Mouse (Mus musculus) liver, embryonic 16.5 days (tissue): ENCODE data around the gene Ly6g6f. TPM values are rescaled to one million over a fixed set of nuclear protein-coding genes. Genes with fewer than 3 reads are reported as not detected.
A peak's percentile ranks its signal among the peaks of the same experiment; 100 is the strongest.

ENCODE experiments used
- ATAC-seq: fragments of 200-750 bp; cut with Nextera tagmentation; 2 replicates; pipeline ENCODE4 v1.8.0; 2017; ENCODE audit warnings: low read depth, mild to moderate bottlenecking, moderate number of reproducible peaks, moderate library complexity
- H3K27ac ChIP-seq: fragments of 300-500 bp; sonication (generic); 2 replicates; pipeline ENCODE4 v1.5.1; 2014; ENCODE audit warnings: mild to moderate bottlenecking, low read length
- H3K27me3 ChIP-seq: fragments of 300-500 bp; sonication (generic); 2 replicates; pipeline ENCODE4 v1.6.1; 2014; ENCODE audit warnings: low read depth, low read length, mixed read lengths; ENCODE audit not compliant: control insufficient read depth, insufficient read depth
- H3K36me3 ChIP-seq: fragments of 300-500 bp; sonication (generic); 2 replicates; pipeline ENCODE4 v1.6.1; 2014; ENCODE audit warnings: mild to moderate bottlenecking; ENCODE audit not compliant: control insufficient read depth, insufficient read depth
- H3K4me1 ChIP-seq: fragments of 300-500 bp; sonication (generic); 2 replicates; pipeline ENCODE4 v1.6.1; 2014; ENCODE audit warnings: low read depth, low read length, mixed read lengths; ENCODE audit not compliant: control insufficient read depth
- H3K4me2 ChIP-seq: fragments of 300-500 bp; sonication (generic); 2 replicates; pipeline ENCODE4 v1.6.1; 2014; ENCODE audit warnings: low read depth, low read length, mixed read lengths
- H3K4me3 ChIP-seq: fragments of 300-500 bp; sonication (generic); 2 replicates; pipeline ENCODE4 v1.5.1; 2014; ENCODE audit warnings: low read depth, mild to moderate bottlenecking, low read length
- H3K9ac ChIP-seq: fragments of 300-500 bp; sonication (generic); 2 replicates; pipeline ENCODE4 v1.6.1; 2014; ENCODE audit warnings: low read depth, low read length
- H3K9me3 ChIP-seq: fragments of 300-500 bp; sonication (generic); replicated peaks from 2 replicates; pipeline ENCODE4 v1.6.1; 2016; ENCODE audit warnings: low read length; ENCODE audit not compliant: control insufficient read depth
- WGBS: fragments of 180-500 bp; shearing (Covaris S2); extraction: QIAGEN DNeasy Blood & Tissue Kit; methylation state at CpG from one replicate; pipeline ENCODE4 v1.1.7; 2014; ENCODE audit not compliant: insufficient replicate concordance; 5-methylcytosine and 5-hydroxymethylcytosine counted together
- polyA plus RNA-seq: library from polyadenylated mRNA; unstranded; fragments of >200 nt; fragmentation: Nextera tagmentation; extraction: Ambion mirVana; gene quantifications from 2 replicates; pipeline ENCODE4 v1.2.1, GENCODE M21; 2015

Gene Ly6g6f
- polyA plus RNA-seq, 1 experiment from 2014 or later, result 5.7 TPM

DNA sequence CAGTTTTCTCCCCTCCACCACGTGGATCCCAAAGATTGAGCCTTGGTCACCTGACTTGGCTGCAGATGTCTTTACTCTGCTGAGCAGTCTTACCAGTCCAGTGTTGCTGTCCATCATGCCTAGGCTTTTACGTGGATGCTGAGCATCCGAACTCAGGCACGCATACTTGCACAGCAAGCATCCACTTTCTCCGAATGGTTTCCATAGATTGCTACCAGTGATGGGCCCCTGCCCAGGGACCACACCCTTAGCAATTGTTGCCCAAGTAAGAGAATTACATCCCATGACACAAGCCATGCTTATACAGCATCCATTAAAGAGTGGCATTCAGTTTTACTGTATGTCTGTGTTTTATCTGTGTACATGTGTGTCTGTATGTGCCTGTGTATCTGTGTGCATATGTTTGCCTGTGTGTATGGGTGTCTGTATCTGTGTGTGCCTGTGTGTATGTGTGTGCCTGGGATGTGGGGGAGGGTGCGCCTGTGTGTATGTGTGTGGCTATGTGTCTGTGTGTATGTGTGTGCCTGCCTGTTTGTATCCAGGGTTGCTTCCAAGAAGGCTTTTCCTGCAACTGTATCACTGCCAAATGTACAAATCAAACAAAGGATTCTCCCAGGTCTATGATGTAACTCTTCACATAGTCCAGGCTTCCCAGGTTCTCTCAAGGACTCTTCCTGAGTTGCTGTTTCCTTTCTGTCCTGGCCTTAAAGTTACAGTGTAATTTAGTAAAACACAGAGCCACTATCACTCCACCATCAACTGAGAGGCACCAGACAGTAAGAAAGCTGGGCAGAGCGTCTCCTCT lies 29.5 kb downstream of the Ly6g6f start:
- peaks cover 4% of the 10 kb centered on the region; the same call in 1 of the 2 replicates for H3K27me3 ChIP-seq
- H3K4me1 ChIP-seq, result peaks cover 56% of the 10 kb centered on the region
- H3K36me3 ChIP-seq, result peaks cover 42% of the 10 kb centered on the region
- H3K4me2 ChIP-seq, result no peak overlapping the region
- 81% methylated on average over 7 of the region's 7 CpGs for WGBS
- H3K9me3 ChIP-seq, result no peaks in the 10 kb centered on the region
- H3K9ac ChIP-seq, result no peak overlapping the region
- no peak overlapping the region for H3K4me3 ChIP-seq
- no peak overlapping the region for H3K27ac ChIP-seq
- ATAC-seq, result no peak

DNA sequence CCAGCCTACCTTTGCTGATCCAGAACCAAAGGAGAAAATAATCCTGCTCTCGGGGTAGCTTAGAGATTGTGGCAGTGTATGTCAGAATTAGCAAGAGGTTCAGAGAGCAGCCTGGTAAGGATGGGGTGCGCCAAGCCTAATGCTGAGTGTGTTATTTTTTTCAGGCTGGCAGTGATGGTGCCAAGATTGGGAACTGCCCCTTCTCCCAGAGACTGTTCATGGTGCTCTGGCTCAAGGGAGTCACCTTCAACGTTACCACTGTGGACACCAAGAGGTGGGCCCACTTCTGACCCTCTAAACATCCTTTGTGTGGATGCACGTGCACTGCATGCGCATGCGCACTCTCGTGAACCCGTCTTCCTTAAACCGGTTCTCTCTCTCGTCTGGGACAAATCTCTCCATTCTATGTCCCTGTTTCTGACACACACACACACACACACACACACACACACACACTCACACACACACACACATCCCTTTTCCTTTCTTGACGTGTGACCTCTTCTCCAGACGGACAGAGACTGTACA lies 33.1 kb downstream of the Ly6g6f start:
- H3K27ac ChIP-seq, result peak overlapping the region; percentile 92
- no peaks in the 10 kb centered on the region for H3K9me3 ChIP-seq
- WGBS, result 78% methylated on average over 12 of the region's 12 CpGs
- H3K4me1 ChIP-seq, result peaks cover 55% of the 10 kb centered on the region
- ATAC-seq, result no peak
- peak overlapping the region; percentile 81 for H3K9ac ChIP-seq
- peak overlapping the region; percentile 92 for H3K4me2 ChIP-seq
- H3K36me3 ChIP-seq, result peaks cover 38% of the 10 kb centered on the region
- H3K27me3 ChIP-seq, result no peaks in the 10 kb centered on the region
- H3K4me3 ChIP-seq, result peak overlapping the region; percentile 70

- peaks cover 37% of the 10 kb centered on the region for H3K36me3 ChIP-seq
- ATAC-seq, result peak; percentile 51
- H3K27me3 ChIP-seq, result no peaks in the 10 kb centered on the region
- H3K9me3 ChIP-seq, result no peaks in the 10 kb centered on the region
- peak overlapping the region; percentile 92 for H3K27ac ChIP-seq
- H3K4me3 ChIP-seq, result peak overlapping the region; percentile 70
- 3% methylated on average over 21 of the region's 21 CpGs for WGBS
- peak overlapping the region; percentile 92 for H3K4me2 ChIP-seq
- peaks cover 61% of the 10 kb centered on the region for H3K4me1 ChIP-seq
- peak overlapping the region; percentile 81 for H3K9ac ChIP-seq
These were observed 34.0 kb downstream of the Ly6g6f start for GRCm38 (mm10) chr17:35051156-35052086.

DNA sequence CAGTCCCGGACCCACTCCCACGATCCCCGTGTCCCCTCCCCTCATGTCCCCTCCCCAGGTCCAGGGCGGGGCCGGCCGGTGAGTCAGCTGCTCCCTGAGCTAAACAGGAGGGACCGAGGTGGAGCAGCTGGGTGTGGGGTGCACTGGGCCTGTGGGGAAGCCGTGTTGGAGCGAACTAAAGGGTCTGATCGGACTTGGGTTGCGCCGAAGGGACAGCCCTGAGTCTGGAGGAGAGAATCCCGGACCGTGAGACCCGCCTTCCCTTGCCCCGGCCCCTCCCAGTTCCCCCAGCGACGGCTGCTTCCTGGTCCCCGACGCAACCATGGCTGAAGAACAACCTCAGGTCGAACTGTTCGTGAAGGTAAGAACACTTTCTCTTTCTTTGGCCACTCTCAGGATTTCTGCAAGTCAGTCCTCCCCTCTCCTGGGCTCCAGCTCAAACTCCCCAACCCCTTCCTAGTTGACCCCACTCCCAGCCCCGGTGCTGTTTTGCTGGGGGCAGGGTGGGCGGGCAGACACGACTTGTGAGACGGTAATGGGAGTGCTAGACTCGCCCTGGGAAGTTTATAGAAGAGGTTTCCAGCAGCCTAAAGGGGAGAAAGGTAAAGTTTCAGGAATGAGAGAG lies 35.2 kb downstream of the Ly6g6f start:
- Histone ChIP-seq H3K9me3 (no peaks in the 10 kb centered on the region), H3K9ac (peak overlapping the region; percentile 81), H3K27ac (peak overlapping the region; percentile 92), H3K27me3 (no peaks in the 10 kb centered on the region), H3K36me3 (peaks cover 27% of the 10 kb centered on the region), H3K4me1 (peaks cover 63% of the 10 kb centered on the region), H3K4me2 (peak overlapping the region; percentile 92), H3K4me3 (peak overlapping the region; percentile 70)
- 1% methylated on average over 27 of the region's 27 CpGs for WGBS
- peak; percentile 13 for ATAC-seq

DNA sequence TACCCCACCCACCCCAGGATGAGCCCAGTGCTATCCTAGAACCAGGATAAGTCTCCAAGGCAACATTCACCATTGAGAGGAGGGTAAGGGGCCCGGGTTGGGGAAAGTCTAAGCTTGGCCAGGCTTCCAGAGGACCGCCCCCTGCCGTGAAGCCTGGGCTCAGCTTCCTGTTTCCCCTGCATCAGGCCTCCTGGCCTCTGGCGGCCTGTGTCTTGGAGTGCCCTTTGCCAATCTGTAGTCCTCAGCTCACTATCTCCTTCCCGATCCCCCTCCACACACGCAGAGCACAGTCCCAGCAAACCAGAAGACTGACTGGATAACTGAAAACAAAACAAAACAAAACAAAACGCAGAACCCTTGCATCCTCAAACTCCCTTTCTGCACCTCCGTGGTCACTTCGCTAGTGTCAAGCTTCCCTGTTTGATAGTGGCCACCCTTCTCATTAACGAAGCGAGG lies 35.8 kb downstream of the Ly6g6f start, which contains the start of gene Clic1:
Clic1 (plus strand) TSS at position 406 of the 456 bp plus-strand sequence.
- 2% methylated on average over 11 of the region's 11 CpGs for WGBS
- no peak for ATAC-seq
- H3K4me1 ChIP-seq, result peaks cover 70% of the 10 kb centered on the region

GRCm38 (mm10) chr17:35048932-35049440 lies 36.4 kb downstream of the Ly6g6f start:
- Histone ChIP-seq H3K27me3 (no peaks in the 10 kb centered on the region), H3K4me1 (peaks cover 76% of the 10 kb centered on the region), H3K27ac (peak overlapping the region; percentile 92), H3K9me3 (no peaks in the 10 kb centered on the region), H3K36me3 (peaks cover 18% of the 10 kb centered on the region), H3K4me3 (no peak overlapping the region), H3K9ac (no peak overlapping the region), H3K4me2 (peak overlapping the region; percentile 99; the same call in 1 of the 2 replicates)
- ATAC-seq, result no peak
- WGBS, result 28% methylated on average over 5 of the region's 5 CpGs

More for the DNA sequence above, 35.8 kb downstream of the Ly6g6f start, which contains the start of gene Clic1:
- no peaks in the 10 kb centered on the region for H3K9me3 ChIP-seq
- peak within 1 kb of the TSS; percentile 99 for H3K4me2 ChIP-seq
- peak within 1 kb of the TSS; percentile 70 for H3K4me3 ChIP-seq
- peak within 1 kb of the TSS; percentile 81 for H3K9ac ChIP-seq
- no peaks in the 10 kb centered on the region for H3K27me3 ChIP-seq
- H3K27ac ChIP-seq, result peak within 1 kb of the TSS; percentile 92
- peaks cover 23% of the 10 kb centered on the region for H3K36me3 ChIP-seq

DNA sequence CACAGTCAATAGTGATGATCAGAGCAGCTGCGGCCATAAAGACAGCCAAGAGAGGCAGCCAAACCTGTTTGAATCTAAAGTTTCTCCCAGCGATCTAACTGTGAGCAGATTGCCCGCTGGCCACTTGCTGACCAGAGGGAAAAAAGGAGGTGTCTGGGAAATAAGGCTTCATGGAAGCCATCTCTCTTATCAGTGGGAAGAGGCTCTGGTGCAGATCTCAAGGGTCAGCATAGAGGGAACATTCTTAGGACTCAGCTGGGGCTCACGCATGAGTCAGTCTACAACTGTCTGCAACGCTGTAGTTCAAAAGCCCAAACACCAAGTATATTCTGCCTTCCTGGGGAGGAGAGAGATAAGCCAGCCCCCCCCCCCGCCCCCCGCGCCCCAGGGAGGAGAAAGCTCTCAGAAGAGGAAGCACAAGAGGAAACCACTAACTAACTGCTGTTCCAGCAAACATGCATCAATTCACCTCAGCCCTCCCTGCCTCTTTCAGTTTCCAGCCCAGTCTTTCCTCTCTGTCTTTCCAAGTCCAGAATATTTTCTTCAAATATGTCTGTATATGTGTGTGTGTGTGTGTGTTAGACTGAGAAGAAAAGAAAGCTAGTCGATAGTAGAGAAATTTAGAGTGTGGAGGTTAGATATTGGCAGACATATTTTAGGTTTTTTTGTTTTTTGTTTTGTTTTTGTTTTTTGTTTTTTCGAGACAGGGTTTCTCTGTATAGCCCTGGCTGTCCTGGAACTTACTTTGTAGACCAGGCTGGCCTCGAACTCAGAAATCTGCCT lies 37.1 kb downstream of the Ly6g6f start:
- no peaks in the 10 kb centered on the region for H3K9me3 ChIP-seq
- peak overlapping the region; percentile 51 for H3K9ac ChIP-seq
- H3K36me3 ChIP-seq, result peaks cover 12% of the 10 kb centered on the region
- peak overlapping the region; percentile 92 for H3K27ac ChIP-seq
- H3K27me3 ChIP-seq, result no peaks in the 10 kb centered on the region
- H3K4me3 ChIP-seq, result peak overlapping the region; percentile 33
- peak overlapping the region; percentile 99 for H3K4me2 ChIP-seq
- peaks cover 79% of the 10 kb centered on the region for H3K4me1 ChIP-seq
- 6% methylated on average over 11 of the region's 11 CpGs for WGBS
- no peak for ATAC-seq
